Mouse (Mus musculus) cortical plate, adult 2 months (tissue): ENCODE data around the gene Phactr1.

Source experiments
- CTCF ChIP-seq: fragments of 200-500 bp; IDR thresholded peaks from 2 replicates; pipeline ENCODE4 v1.5.1; 2011; ENCODE audit warnings: mild to moderate bottlenecking, control low read depth, low read length; ENCODE audit not compliant: insufficient read depth; ENCODE audit errors: extremely low read depth
- POLR2A ChIP-seq: fragments of 200-500 bp; IDR thresholded peaks from 2 replicates; pipeline ENCODE4 v1.6.1; 2011; ENCODE audit warnings: mild to moderate bottlenecking, low read length, control low read depth; ENCODE audit not compliant: insufficient read depth; ENCODE audit errors: extremely low read depth

- no peak for TF ChIP-seq CTCF
- TF ChIP-seq POLR2A = no peak
Measured at GRCm38 (mm10) chr13:42757654-42758400, 77.4 kb downstream of the Phactr1 start.
